Mouse (Mus musculus): ENCODE data around the gene Hils1. TPM values are rescaled to one million over a fixed set of nuclear protein-coding genes. Genes with fewer than 3 reads are reported as not detected.
A peak's percentile ranks its signal among the peaks of the same experiment; 100 is the strongest.
"Not testable (repeated sequence)": the region's sequence is repeated elsewhere in the genome, so short reads cannot be mapped to it uniquely, and the experiment has no call there.

Gene Hils1
- total RNA-seq, 2 experiments from 2014 or later = not detected

DNA sequence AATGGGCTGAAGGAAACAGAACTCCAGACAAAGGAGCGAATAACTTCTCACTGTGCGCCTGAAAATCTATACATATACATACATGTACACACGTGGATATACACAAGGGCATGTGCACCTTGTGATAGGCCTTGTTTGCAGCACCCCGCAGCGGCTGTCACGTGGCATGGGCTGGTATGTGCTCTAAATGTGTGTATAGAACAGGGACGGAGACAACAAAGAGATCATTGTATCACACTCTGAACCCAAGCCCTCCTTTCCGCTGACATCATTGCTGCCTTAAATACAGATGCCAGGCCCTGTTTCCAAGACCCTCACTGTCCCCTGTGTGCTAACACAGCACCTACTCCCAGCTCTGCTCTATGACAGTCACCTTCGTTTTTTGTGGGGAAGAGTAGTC lies 12.3 kb upstream of the Hils1 start:
- no peak for DNase-seq

DNA sequence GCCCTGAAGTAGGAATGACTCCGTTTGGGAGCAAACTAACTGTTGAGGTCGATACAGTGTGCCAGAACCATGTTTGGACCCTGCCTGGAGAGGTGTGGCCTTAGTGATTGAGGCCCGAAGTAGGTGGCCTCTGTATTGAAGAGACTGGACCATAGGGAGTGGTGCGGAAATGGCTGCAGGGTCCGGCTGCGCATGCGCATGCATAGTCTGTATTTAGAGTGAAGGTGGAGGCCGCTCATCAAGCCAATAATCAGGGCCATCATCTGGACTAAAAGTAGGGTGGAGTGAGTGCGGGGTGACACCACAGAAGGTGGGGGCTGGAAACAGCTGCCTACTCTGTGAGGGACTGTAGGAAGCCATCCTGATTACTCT lies 9.7 kb upstream of the Hils1 start:
- peak; percentile 69 for DNase-seq

DNA sequence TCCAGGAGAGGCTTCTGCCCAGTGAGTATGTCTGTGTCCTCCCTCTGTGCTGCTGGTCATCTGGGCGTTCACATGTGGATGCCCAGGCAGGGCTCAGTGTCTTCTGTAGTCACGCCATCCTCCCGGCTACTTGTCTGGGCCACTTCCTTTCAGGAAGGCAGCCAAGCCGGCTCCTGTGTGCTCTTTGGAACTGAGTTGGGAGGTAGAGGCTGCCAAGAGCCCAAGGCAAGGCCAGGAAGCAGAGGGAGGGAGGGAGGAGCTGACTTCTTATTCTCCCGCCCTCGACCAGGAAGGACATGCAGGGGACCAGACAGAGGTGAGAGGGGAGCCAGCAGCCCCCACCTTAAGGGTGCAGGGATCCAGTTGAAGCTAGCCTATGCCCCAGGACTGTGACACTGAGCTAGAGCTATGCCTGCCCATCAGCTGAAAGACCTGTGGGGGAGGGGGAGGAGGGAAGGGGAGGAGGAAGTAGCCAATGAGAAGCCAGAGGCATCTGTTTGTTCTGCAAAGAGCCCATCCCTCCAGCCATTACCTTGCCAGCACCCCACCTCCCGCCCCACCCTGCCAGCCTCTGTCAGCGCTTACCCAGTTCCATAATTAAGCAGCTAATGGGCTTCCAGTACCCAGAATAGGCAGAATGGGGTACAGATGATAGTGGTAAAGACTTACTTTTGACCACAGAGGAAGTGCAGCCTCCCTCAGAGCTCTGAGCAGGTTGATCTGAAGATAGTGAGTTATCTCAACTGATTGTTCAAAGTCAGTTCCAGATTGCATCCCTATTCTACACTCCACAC lies 9.1 kb upstream of the Hils1 start:
- DNase-seq = peak; percentile 85

DNA sequence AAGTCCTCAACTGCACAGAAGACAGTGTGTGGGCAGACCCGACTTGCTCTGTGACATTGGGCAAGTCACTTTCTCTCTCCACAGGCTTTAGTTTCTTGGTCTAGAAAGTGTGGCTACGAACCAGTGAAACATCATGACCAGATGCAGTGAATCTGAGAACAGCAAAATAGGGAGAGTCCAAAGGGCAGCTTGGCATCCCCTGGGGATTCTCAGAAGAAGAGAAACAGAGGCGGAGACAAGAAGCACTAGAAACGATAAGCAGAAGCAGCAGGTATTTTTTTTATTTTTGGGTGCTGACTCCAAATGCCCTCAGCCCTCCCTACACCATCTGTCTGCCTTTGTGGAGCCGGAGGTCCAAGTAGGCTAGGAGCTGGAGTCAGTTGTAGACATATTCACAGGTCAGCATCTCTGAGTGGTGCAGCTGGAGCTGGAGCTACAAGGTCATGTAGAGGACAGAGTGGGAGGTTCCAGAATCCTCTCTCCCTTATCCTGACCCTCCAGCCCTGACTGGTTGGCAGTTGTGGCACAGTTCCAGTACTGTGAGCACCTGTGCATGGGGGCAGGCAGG lies 4.8 kb upstream of the Hils1 start:
- no peak for DNase-seq

DNA sequence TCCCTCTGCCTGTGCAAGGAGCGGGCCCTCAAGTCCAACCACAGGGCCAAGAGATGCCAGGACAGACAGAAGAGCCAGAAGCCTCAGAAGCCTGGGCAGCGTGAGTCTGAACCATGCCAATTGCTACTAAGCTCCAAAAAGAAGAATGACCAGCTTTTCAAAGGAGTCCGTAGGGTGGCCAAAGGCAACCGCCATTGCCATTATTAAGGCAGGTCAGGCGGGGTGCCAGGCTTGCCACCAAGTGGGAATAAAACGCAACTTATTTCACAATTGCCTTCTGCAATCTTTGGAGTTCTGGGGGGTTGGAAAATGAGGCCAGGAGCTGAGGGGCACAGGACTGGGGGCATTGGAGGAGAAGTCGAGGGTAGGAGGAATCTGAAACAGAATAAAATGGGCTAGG lies 794 bp downstream of the Hils1 start:
- no peak for DNase-seq

DNA sequence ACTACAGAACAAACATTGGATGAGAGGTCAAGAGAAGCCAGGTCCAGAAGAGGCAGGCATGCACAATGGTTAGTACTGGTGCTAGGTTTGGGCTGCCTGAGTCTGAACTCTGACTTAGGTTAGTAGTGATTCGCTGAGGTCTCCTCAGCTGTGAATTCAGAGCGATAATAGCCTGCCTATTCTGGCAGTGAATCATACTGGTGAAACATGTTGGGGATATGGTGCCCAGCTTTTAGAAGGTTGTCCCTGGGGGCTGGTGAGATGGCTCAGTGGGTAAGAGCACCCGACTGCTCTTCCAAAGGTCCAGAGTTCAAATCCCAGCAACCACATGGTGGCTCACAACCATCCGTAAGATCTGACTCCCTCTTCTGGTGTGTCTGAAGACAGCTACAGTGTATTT lies 2.3 kb downstream of the Hils1 start:
- not testable (repeated sequence) for DNase-seq

DNA sequence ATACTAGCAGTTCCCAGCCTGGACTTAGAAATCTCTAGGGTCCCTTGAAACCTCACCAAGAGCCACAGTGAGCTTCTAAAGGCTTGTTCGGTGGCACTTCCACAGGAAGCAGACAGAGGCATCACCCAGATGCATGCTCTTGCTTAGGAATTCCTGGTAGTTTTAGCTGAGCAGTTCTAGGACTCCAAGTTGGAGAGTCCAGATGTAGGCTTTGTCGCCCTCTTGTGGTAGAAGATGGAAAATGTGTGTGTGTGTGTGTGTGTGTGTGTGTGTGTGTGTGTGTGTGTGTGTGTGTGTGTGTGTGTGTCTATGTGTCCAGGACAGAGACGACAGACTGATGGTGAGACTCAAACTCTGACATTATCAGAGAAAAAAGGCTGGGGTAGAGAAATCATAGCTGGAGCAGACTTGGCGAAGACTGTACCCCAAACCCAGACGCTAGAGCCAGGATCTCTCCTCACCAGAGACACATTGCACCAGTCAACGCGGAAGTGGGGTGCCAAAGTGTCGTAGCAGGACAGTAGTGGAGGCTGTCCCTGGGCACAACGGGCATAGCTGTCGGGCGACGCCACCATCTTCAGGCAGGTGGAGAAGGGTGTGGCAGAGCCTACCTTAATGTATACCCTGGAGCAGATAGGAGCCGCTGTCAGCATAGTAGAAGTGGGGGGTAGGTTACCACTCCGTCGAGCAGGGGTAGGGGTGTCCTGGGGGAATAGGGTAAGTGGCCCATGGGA lies 3.0 kb downstream of the Hils1 start:
- peak; percentile 85 for DNase-seq

DNA sequence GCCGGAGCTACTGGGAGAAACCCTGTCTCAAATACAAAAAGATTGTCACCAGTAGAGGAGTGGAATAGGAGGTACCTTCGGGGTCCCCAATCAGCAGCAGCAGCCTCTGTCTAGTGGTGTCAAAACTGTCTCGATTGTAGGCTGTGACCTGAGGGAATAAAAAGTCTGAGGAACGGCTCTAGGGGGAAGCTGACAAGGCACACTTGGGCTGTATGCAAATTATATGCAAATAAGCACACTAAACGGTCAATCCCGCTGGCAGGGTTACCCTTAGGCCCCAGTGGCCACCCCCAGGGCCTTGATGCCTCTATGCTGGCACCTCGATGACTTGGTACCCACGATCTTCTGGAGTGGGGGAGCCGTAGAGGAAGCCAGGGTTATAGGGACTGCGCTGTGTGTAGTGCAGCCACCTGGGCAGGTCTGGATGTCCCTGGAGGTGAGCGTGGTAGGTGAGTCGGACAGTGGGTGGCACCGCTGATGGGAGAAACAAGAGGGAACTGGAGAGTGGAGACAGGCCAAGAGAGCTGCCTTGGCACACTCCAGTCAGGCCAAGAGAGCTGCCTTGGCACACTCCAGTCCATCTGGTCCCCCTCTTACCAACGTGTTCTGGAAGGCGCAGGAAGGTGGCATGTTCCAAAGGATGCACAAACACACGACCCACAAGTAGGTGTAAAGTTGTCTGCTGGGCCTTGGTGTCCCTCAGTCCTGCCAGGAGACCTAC lies 4.7 kb downstream of the Hils1 start:
- DNase-seq = no peak

DNA sequence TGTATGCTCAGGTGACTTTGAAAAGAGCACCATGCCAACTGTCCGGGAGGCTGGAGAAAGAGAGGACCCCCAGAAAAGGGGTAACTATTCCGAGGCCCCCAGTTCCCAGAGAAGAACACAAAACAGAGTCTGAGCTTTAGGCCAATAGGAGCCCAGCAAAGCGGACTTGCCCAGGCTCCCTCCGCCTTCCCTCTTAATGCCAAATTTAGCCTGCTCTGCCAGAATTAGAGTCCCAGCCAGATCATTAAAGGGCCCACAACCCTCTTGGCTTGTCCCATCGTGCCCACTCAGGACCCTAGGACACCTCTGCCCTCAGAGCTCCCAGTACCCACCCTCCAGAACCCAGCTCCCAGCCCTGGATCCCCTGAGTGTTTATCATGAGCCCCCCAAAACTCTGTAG lies 5.5 kb downstream of the Hils1 start:
- no peak for DNase-seq

DNA sequence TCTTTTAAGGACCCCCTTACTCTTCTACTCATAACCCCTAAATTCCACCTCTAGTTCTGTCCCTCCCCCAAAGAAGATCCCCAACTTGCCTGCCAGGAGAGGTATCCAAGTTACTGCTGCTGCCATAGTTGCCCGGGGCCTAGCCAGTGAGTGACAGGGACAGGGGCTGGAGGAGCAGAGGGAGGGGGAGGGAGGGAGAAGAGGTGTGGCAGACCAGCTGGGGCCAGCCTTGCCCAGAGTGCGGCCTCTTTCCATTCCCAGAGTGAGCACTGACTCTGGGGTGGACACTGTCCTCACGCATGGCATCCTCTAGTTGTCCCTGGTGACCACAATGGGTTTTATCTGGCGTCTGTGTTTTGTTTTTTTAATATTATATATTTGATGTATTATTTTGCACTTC lies 5.9 kb downstream of the Hils1 start:
- peak; percentile 55 for DNase-seq

DNA sequence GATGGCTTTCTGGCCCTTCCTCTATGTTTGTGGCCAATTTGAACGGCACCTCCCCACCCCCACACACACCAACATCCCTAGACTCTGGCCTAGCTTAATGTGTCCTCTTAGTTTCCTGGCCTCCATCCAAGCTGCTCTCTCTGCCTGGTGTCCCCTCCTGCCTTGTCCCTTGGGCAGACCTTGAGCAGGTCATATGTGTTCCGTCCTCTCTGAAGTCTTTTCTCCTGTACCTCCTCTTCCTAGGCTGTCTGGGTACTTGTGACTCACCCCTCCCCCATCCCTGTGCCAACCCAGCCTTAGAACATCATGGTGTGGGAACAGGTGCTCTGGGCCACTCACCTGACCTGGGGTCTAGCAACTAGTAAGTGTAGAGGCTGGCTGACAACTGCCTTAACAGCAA lies 7.6 kb downstream of the Hils1 start:
- peak; percentile 69 for DNase-seq

DNA sequence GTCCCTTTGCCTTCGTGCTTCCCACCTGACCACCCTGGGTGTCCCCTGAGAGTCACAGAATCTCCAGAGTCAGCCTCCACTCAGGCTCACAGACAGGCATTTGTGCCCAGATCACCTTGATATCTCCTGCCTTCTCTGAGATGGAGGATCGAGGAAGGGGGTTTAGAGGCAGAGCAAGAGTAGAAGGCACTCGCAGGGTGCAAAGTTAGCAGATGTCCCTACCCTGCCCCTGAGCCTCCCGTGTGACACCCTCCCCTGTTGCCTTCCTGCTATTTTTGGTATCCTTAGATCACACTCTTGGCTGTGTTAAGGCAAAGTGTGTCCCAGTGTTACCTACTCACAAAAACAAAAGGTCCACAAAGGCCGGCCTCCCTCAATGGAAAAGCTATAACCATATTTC lies 8.8 kb downstream of the Hils1 start, which contains the start of gene Sgca:
Gene Sgca (minus strand): TSS at position 129 of the 400 bp plus-strand sequence.
- DNase-seq = no peak

DNA sequence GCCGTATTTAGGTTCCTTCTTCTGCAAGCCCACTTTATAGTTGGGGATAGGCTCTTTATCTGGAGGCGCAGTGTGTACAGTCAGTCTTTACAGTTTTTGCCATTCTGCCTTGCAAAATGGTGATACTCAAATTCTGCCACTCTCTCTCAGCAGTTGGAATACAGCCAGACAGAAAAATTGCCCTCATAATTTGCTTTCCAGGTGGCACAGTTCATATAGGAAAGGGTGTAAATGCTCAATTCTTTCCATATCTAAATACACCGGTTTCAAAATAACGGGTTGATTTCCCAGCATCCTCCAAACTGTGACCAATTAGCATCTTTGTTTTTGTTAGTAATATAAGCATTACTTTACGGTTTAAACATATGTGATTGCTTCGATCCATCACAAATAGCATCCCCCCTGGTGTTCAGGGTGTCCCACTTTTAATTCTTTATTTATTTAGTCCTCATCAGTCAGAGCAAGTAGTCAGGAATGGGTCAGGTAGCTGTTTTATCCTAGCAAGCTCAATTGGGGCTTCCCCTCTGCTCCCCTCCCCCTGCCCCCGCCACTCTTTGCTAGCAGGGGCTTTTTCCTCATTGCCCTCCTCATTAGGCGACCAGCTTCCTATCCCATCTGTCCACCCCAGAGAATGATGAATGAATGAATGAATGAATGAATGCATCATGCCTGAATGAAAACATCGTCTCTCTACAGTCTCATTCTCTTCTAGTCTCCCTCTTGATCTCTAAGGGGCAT lies 11.0 kb downstream of the Hils1 start:
- DNase-seq = no peak

DNA sequence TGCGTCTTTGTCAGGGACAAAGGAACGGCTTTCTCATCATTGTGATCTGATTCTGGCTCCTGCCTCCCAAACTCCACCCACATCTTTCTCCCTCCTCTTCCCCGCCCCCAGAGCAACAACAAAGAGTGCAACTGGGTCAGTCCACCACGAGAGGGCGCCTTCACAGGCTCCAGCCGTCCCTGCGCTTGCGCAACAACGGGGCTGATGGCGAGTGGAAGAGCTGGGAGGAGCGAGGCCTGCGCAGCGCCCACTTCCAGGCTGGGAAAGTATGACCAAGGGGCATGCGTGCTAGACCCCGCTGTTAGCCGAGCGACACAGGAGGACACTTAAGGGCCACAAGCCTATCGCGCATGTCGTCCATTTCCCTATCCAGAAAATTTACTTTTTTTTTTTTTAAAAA lies 11.6 kb downstream of the Hils1 start:
- DNase-seq = peak; percentile 98

DNA sequence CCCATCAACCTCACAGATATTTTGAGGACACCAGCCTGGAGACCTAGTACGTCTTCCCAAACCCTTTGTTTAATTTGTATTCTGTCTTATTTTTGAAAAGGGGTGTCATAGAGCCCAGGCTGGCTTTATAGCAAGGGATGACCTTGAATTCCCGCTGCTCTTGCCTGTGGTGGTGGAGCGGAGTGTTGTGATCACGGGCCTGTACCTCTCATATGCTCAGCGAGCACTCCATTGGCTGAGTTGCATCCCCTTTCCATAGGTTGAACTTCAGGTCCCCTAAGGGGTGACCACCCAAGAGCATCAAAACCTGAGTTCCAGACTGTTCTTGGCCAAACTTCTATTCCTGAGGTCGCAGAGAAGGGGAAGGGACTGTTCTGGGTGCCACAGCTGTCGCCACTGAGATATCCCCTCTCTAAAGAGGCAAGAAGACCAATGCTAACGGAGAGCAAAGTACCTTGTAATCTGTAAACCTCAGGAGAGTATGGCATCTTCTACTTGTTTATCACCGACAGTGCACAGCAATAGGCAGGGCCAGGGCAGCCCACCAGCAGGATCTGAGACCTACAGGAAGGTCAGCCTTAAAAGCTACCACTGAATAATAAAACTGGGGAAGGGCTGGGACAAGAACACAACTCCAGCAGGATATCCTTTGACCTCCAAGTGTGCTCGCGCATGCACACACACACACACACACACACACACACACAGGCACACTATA lies 12.2 kb downstream of the Hils1 start:
- DNase-seq = no peak

DNA sequence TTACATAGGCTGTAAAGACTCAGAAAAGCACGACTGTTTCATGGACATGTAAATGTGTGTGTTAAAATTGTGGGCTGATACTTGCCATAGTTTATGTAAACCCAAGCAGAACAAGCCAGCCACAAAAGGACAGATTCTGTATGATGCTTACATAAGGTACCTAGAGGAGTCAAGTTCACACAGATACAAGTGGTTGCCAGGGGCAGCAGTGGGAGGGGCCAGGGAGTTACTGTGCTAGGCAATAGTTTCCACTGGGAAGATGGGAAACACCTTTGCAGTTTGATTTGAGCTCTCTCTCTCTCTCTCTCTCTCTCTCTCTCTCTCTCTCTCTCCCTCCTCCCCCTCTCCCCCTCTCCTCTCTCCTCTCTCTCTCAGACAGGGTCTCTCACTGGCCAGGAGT lies 17.7 kb downstream of the Hils1 start:
- no peak for DNase-seq

DNA sequence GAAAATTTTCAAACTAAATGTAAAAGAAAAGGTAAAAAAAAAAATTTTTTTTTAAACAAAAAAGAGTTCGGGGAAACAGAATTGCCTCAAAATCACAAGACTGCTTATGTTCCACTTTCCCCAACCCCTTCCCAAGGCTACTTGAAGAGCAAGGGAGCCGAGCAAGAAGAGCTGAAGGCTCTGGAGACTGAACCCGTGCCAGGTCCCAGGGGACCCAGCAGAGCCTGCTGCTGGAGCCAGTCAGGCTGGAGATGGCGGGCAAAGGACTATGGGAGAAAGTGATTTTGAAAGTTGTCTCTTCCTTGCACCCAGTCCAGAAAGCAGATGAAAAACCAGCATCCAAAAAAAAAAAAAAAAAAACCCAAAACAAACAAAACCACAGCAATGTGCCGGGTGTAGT lies 18.4 kb downstream of the Hils1 start:
- no peak for DNase-seq

DNA sequence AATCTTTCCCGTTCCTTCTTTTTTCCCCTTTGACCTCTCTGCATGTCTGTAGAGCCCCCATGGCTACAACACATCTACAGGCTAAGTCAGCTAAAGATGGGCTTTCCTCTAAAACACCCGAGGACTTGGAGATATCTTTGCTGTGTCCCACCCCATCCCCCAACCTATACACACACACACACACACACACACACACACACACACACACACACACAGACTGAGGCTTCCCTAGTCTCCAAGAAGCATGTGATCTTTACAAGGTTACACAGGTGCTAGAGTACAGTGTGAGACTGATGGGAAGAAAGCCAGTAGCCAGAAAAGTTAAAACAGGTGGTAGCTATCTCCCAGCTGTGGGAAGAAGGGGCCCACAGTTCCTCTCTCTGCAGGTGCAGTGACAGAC lies 19.0 kb downstream of the Hils1 start:
- no peak for DNase-seq

DNA sequence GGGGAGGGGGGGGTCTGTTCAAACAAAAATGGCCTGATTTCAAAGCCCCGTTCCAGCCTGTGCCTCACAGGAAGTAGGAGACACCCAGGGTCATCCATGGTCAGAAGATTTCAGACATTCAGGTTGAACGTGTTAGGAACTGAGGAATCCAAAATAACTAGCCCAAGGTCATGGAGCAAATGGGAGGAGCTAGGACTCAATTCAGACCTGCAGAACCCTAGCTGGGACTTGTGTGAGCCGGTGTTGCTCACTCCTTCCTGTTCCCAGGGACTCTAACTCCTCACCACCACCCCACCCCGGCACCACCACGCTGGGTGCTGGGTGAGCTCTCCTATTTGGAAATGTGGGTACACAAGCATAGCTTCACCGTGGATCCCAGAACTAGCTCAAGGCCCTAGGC lies 19.9 kb downstream of the Hils1 start:
- DNase-seq = no peak

DNA sequence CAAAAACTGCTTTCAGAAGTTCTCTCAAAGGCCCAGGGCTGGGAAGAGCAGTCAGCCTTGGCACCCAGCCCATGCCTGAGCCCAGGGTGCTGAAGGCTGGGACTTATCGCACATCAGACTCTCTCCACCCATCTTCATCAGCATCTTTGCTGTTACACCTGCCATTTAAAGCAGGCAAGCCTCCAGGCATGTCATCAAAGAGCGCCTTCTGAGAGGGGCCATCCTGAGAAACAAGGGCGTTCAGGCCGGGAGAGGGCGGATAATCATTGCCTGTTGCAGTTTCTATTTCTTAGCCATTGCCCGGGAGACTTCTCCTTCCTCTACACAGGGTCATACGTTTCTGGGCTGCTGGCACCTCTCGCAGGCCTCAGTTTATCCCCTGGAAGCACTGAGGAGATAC lies 20.5 kb downstream of the Hils1 start:
- no peak for DNase-seq

DNA sequence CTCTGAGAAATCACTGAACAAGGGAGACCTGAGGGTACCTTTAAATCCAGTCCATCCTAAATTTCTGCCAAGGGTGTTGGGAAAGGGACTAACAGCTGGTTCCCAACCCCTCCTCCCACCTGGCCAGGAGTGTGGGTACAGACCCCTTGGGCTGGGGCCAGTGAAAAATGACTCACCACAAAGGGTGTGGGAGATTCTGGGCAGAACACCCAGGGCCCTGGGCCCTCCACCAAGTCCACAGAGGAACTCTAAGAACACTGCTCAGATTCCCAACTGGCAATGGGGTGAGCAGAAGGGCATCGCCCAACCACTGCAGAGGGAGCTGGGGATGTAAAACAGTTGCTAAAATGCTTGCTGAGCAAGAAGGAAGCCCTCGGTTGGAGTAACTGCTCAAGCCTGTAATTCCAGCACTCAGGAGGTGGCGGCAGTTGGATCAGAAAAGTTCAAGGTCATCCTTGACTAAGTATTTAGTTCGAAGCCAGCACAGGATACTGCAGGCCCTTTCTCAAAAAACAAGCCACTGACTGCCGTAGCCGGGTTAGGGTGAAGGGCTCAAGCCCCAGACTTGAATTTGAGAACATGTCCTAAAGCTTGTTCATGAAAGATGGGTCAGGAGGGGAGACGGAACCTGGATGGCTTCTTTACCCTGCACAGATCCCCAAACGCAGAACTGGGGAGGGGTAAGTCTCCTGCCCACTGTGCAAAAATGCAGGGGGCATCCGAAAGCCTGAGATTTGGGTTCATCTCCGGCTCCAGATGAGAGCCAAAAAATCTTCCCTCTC lies 21.6 kb downstream of the Hils1 start:
- DNase-seq = peak; percentile 58

Data from heart, postnatal 4 days (tissue).